Mouse (Mus musculus): ENCODE measurements at regions not wholly inside any gene's neighbourhood (a gene's known extent, or its start where the extent isn't known, plus 50 kb on each side); places are given as distances from the start of the nearest gene placed in this dataset.

DNA sequence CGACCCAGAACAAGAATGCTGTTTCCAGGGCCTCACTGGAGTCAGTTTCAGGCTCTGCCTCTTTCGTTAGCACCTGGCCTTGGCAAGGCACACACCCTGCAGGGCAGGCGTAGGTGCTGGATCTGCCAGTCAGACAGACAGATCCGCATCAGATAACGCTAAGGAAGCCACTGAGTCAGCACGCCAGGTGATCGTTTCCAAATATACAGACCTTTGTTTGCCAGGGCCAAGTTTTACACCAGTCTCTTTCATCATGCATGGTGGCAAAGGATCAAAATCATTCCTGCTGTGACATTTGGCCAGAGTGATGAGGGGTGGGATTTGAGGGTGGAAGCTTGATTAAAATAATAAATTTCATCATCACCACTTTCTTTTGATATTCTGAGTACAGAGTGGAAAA lies 411.0 kb downstream of the Ofcc1 start:
- no peak overlapping the region for H3K27ac ChIP-seq (replicated peaks)
- H3K9ac ChIP-seq (ENCODE audit: low read length), result no peak overlapping the region
- no peaks in the 10 kb centered on the region for H3K36me3 ChIP-seq (ENCODE audit: control insufficient read depth, insufficient read depth, low read length)
- no peak for TF ChIP-seq EP300 (optimal IDR thresholded peaks at IDR 0.05)
- no peak for TF ChIP-seq CTCF (IDR thresholded peaks at IDR 0.05; ENCODE audit: low read depth)
- ATAC-seq (ENCODE audit: low FRiP score, low TSS enrichment), result no peak
- no peak overlapping the region for H3K4me2 ChIP-seq (replicated peaks; ENCODE audit: low read depth)
- no peaks in the 10 kb centered on the region for H3K9me3 ChIP-seq (ENCODE audit: control insufficient read depth, low read length)
- no peak for DNase-seq (ENCODE audit: low spot score)
- WGBS, result 53% methylated on average over 7 of the region's 7 CpGs
- H3K4me3 ChIP-seq (ENCODE audit: low read depth, low read length), result no peak overlapping the region
- H3K4me1 ChIP-seq (replicated peaks; ENCODE audit: control insufficient read depth, insufficient read depth), result no peaks in the 10 kb centered on the region
- H3K27me3 ChIP-seq (ENCODE audit: control insufficient read depth, insufficient read depth, low read length), result no peaks in the 10 kb centered on the region

DNA sequence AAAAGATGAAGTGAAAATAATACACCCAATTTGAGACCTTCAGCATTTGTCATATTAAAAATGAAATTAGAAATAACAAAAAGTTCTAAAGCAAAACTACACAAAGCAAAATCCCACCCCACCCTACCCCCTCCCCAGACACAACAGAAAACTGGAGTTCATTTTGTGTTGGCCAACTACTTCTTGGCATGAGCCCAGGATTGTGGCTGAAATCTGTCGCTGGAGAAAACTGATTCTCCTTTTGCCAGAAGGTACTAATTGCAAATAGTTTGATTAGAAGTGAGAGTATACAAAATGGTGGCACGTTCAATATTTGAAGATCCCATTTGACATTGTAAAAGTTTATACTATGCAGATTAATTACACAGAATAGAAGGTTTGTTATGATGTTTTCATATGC lies 426.0 kb downstream of the Ofcc1 start:
- H3K9me3 ChIP-seq (ENCODE audit: control insufficient read depth, low read length), result no peaks in the 10 kb centered on the region
- no peak overlapping the region for H3K4me3 ChIP-seq (ENCODE audit: low read depth, low read length)
- TF ChIP-seq CTCF (IDR thresholded peaks at IDR 0.05; ENCODE audit: low read depth), result no peak
- no peak for TF ChIP-seq EP300 (optimal IDR thresholded peaks at IDR 0.05)
- H3K36me3 ChIP-seq (ENCODE audit: control insufficient read depth, insufficient read depth, low read length), result no peaks in the 10 kb centered on the region
- no peaks in the 10 kb centered on the region for H3K27me3 ChIP-seq (ENCODE audit: control insufficient read depth, insufficient read depth, low read length)
- no peaks in the 10 kb centered on the region for H3K4me1 ChIP-seq (replicated peaks; ENCODE audit: control insufficient read depth, insufficient read depth)
- H3K4me2 ChIP-seq (replicated peaks; ENCODE audit: low read depth), result no peak overlapping the region
- no peak overlapping the region for H3K27ac ChIP-seq (replicated peaks)
- ATAC-seq (ENCODE audit: low FRiP score, low TSS enrichment) (no peak), DNase-seq (ENCODE audit: low spot score) (no peak)
- H3K9ac ChIP-seq (ENCODE audit: low read length), result no peak overlapping the region
- 47% methylated on average over 2 of the region's 2 CpGs for WGBS

DNA sequence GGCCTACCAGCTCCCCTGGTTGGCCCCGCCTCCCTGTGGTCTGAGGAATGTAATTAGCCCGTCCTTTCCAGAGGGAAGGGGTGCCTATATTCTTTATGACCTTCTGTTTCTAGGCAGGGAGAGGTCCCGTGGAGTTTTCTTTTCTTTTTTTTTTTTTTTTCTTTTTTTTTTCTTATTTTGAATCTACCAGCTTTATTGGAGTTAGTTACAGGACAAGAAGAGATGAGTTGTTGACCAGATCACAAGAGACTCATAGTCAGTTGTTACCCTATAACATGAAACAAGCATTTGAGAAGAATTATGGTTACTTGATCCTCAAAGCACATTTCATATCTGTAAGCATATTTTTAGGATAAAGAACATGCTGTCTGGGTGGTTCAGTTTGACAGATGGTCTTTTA lies 429.8 kb downstream of the Ofcc1 start:
- DNase-seq (ENCODE audit: low spot score), result no peak
- no peak for ATAC-seq (ENCODE audit: low FRiP score, low TSS enrichment)
- Histone ChIP-seq H3K4me2 (replicated peaks; ENCODE audit: low read depth) (no peak overlapping the region), H3K4me1 (replicated peaks; ENCODE audit: control insufficient read depth, insufficient read depth) (no peaks in the 10 kb centered on the region), H3K9me3 (ENCODE audit: control insufficient read depth, low read length) (no peaks in the 10 kb centered on the region), H3K36me3 (ENCODE audit: control insufficient read depth, insufficient read depth, low read length) (no peaks in the 10 kb centered on the region), H3K4me3 (ENCODE audit: low read depth, low read length) (no peak overlapping the region), H3K27ac (replicated peaks) (no peak overlapping the region), H3K9ac (ENCODE audit: low read length) (no peak overlapping the region), H3K27me3 (ENCODE audit: control insufficient read depth, insufficient read depth, low read length) (no peaks in the 10 kb centered on the region)
- WGBS, result 76% methylated on average over 3 of the region's 3 CpGs
- TF ChIP-seq CTCF (IDR thresholded peaks at IDR 0.05; ENCODE audit: low read depth), result no peak
- TF ChIP-seq EP300 (optimal IDR thresholded peaks at IDR 0.05), result no peak

DNA sequence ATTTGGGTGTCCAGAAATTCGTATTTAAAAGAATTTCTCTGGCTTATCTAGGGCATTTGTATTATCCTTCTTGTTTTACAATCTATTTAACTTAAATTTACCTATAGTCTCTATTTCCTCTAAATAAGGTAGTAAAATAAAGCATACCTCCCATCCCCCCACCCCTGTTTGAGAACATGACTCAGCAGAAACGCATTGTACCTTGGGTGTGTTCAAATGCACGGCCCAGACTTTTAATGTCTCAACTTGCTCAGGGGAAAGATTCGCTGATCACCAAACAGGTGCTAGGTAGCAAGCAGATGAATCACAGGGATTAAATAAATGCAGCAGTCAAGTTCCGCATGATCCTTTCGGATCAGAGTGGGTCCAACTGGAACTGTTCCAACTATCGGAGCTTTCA lies 432.7 kb downstream of the Ofcc1 start:
- ATAC-seq (ENCODE audit: low FRiP score, low TSS enrichment), result no peak
- H3K9ac ChIP-seq (ENCODE audit: low read length), result no peak overlapping the region
- H3K27me3 ChIP-seq (ENCODE audit: control insufficient read depth, insufficient read depth, low read length), result no peaks in the 10 kb centered on the region
- 47% methylated on average over 7 of the region's 7 CpGs for WGBS
- no peaks in the 10 kb centered on the region for H3K36me3 ChIP-seq (ENCODE audit: control insufficient read depth, insufficient read depth, low read length)
- TF ChIP-seq CTCF (IDR thresholded peaks at IDR 0.05; ENCODE audit: low read depth) (no peak), EP300 (optimal IDR thresholded peaks at IDR 0.05) (no peak)
- H3K4me3 ChIP-seq (ENCODE audit: low read depth, low read length), result no peak overlapping the region
- H3K4me2 ChIP-seq (replicated peaks; ENCODE audit: low read depth), result no peak overlapping the region
- no peak overlapping the region for H3K27ac ChIP-seq (replicated peaks)
- DNase-seq (ENCODE audit: low spot score), result no peak
- H3K9me3 ChIP-seq (ENCODE audit: control insufficient read depth, low read length), result no peaks in the 10 kb centered on the region
- no peaks in the 10 kb centered on the region for H3K4me1 ChIP-seq (replicated peaks; ENCODE audit: control insufficient read depth, insufficient read depth)

DNA sequence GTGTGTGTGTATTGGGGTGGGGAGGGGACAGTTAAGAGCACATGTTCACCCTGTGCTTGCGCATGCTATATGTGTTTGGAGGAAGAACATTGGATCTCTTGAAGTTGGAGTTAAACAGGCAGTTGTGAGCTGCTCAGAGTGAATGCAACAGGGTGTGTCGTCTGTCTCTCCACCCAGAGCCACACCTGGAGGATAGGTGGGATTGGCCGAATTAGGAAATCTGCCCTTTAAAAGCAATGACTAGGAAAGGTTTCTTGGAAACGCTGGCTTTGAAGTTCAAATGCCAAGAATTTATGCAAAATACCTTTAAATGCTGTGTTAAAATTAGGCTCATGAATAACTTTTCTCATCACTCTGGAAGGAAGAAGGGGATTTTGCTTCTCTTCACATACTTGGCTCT lies 436.9 kb downstream of the Ofcc1 start:
- ATAC-seq (ENCODE audit: low FRiP score, low TSS enrichment), result no peak
- Histone ChIP-seq H3K27me3 (ENCODE audit: control insufficient read depth, insufficient read depth, low read length) (no peaks in the 10 kb centered on the region), H3K4me2 (replicated peaks; ENCODE audit: low read depth) (no peak overlapping the region), H3K27ac (replicated peaks) (no peak overlapping the region), H3K4me3 (ENCODE audit: low read depth, low read length) (no peak overlapping the region), H3K9me3 (ENCODE audit: control insufficient read depth, low read length) (no peaks in the 10 kb centered on the region), H3K36me3 (ENCODE audit: control insufficient read depth, insufficient read depth, low read length) (no peaks in the 10 kb centered on the region), H3K4me1 (replicated peaks; ENCODE audit: control insufficient read depth, insufficient read depth) (no peaks in the 10 kb centered on the region), H3K9ac (ENCODE audit: low read length) (no peak overlapping the region)
- WGBS, result 78% methylated on average over 4 of the region's 4 CpGs
- TF ChIP-seq CTCF (IDR thresholded peaks at IDR 0.05; ENCODE audit: low read depth) (no peak), EP300 (optimal IDR thresholded peaks at IDR 0.05) (no peak)
- no peak for DNase-seq (ENCODE audit: low spot score)

DNA sequence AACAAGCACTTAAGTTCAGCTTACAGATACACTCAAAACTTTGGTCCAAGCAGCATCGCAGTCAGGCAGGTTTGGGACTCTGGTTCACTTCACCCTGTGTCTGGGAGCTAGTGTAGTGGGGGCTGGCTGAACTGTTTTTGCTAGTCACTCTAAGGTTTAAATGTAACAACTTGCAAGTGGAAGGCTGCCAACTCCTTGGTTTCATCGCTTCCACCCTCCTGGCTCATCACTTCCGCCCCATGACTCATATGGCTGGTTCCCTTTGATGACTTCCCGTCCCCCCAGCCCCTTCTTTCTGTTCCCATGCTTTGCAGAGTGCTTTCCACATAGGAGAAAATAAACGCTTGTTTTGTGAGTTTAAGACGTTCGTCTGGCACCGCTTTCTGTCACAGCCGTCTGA lies 438.1 kb downstream of the Ofcc1 start:
- H3K4me3 ChIP-seq (ENCODE audit: low read depth, low read length), result no peak overlapping the region
- ATAC-seq (ENCODE audit: low FRiP score, low TSS enrichment) (no peak), DNase-seq (ENCODE audit: low spot score) (no peak)
- H3K4me2 ChIP-seq (replicated peaks; ENCODE audit: low read depth), result no peak overlapping the region
- H3K9ac ChIP-seq (ENCODE audit: low read length), result no peak overlapping the region
- H3K27ac ChIP-seq (replicated peaks), result no peak overlapping the region
- no peaks in the 10 kb centered on the region for H3K36me3 ChIP-seq (ENCODE audit: control insufficient read depth, insufficient read depth, low read length)
- no peaks in the 10 kb centered on the region for H3K9me3 ChIP-seq (ENCODE audit: control insufficient read depth, low read length)
- TF ChIP-seq CTCF (IDR thresholded peaks at IDR 0.05; ENCODE audit: low read depth), result no peak
- TF ChIP-seq EP300 (optimal IDR thresholded peaks at IDR 0.05), result no peak
- H3K27me3 ChIP-seq (ENCODE audit: control insufficient read depth, insufficient read depth, low read length), result no peaks in the 10 kb centered on the region
- WGBS, result 45% methylated on average over 9 of the region's 9 CpGs
- no peaks in the 10 kb centered on the region for H3K4me1 ChIP-seq (replicated peaks; ENCODE audit: control insufficient read depth, insufficient read depth)

Measured in stomach, postnatal 0 days (tissue).